ENCODE assay signal across 8 mouse cellular contexts in genomic region chr17:33718944-33719725, GRCm38 (mm10). TPM values are rescaled to one million over a fixed set of nuclear protein-coding genes. Genes with fewer than 3 reads are reported as not detected.
DNase-seq lines count a peak whose midpoint lies in the region; ATAC-seq and TF ChIP-seq lines count a peak whose summit lies in the region.

No protein-coding gene starts in this region.

- TF ChIP-seq EP300 in stomach, postnatal 0 days (optimal IDR thresholded peaks at IDR 0.05): no peak

- no peak for TF ChIP-seq CTCF in stomach, postnatal 0 days (IDR thresholded peaks at IDR 0.05; ENCODE audit: low read depth)

- TF ChIP-seq POLR2A in limb, embryonic 14.5 days (IDR thresholded peaks at IDR 0.05; ENCODE audit: borderline replicate concordance, extremely low read depth, insufficient read depth, insufficient read length): no peak

- H3K4me1 ChIP-seq in limb, embryonic 14.5 days (ENCODE audit: control insufficient read depth, insufficient read depth, low read length): peaks cover 5% of the 10 kb centered on the region; the same call in 1 of the 2 replicates
- H3K4me1 ChIP-seq in stomach, postnatal 0 days (replicated peaks; ENCODE audit: control insufficient read depth, insufficient read depth): no peaks in the 10 kb centered on the region

- DNase-seq in cerebellum, adult 11-12 months: peak; percentile 12
- no peak for DNase-seq in cerebellum, postnatal 14 days
- peak; percentile 3 for DNase-seq in retina, embryonic 14.5 days (ENCODE audit: low spot score)
- DNase-seq in retina, postnatal 1 day: no peak
- no peak for DNase-seq in limb, embryonic 14.5 days (ENCODE audit: low spot score)
- no peak for DNase-seq in stomach, postnatal 0 days (ENCODE audit: low spot score)
- DNase-seq in kidney, adult 9 months: no peak
- DNase-seq in thymus, postnatal 4 days: no peak

- no peak overlapping the region for H3K27ac ChIP-seq in limb, embryonic 14.5 days (replicated peaks; ENCODE audit: low read depth, low read length)
- H3K27ac ChIP-seq in stomach, postnatal 0 days (replicated peaks): no peak overlapping the region

- H3K4me3 ChIP-seq in limb, embryonic 14.5 days (replicated peaks; ENCODE audit: low read length): peak overlapping the region; percentile 86
- H3K4me3 ChIP-seq in stomach, postnatal 0 days (ENCODE audit: low read depth, low read length): peak overlapping the region; percentile 60; the same call in 1 of the 2 replicates

- H3K27me3 ChIP-seq in limb, embryonic 14.5 days (ENCODE audit: control insufficient read depth, insufficient read depth, low read length): no peaks in the 10 kb centered on the region
- no peaks in the 10 kb centered on the region for H3K27me3 ChIP-seq in stomach, postnatal 0 days (ENCODE audit: control insufficient read depth, insufficient read depth, low read length)

- H3K9me3 ChIP-seq in limb, embryonic 14.5 days (ENCODE audit: control insufficient read depth, low read length): no peaks in the 10 kb centered on the region
- no peaks in the 10 kb centered on the region for H3K9me3 ChIP-seq in stomach, postnatal 0 days (ENCODE audit: control insufficient read depth, low read length)

- H3K9ac ChIP-seq in limb, embryonic 14.5 days (ENCODE audit: low read depth, low read length, severe bottlenecking): no peak overlapping the region
- no peak overlapping the region for H3K9ac ChIP-seq in stomach, postnatal 0 days (ENCODE audit: low read length)

- H3K36me3 ChIP-seq in limb, embryonic 14.5 days (ENCODE audit: control insufficient read depth, insufficient read depth, low read length): no peaks in the 10 kb centered on the region
- no peaks in the 10 kb centered on the region for H3K36me3 ChIP-seq in stomach, postnatal 0 days (ENCODE audit: control insufficient read depth, insufficient read depth, low read length)

- H3K4me2 ChIP-seq in limb, embryonic 14.5 days (replicated peaks; ENCODE audit: low read depth, low read length, severe bottlenecking): peak overlapping the region; percentile 79
- 0 out of 2 replicates have a peak overlapping the region, but pooled peaks have one; percentile 8 for H3K4me2 ChIP-seq in stomach, postnatal 0 days (replicated peaks; ENCODE audit: low read depth)

- 49% methylated on average over 10 of the region's 10 CpGs for WGBS in limb, embryonic 14.5 days
- 40% methylated on average over 10 of the region's 10 CpGs for WGBS in stomach, postnatal 0 days

- ATAC-seq in limb, embryonic 14.5 days (ENCODE audit: low FRiP score, low read depth): no peak
- ATAC-seq in stomach, postnatal 0 days (ENCODE audit: low FRiP score, low TSS enrichment): no peak

RNA-seq across cellular contexts. Expression of gene March2, which starts 0.7 kb away (rescaled TPM):
- 42.7 and 56.3 TPM in 2 replicates for polyA plus RNA-seq in limb, embryonic 14.5 days (2012; rRNA removed)
- 56.2 and 58.1 TPM in 2 replicates for polyA plus RNA-seq in limb, embryonic 14.5 days (2014; fragmentation: Nextera tagmentation; extraction: Ambion mirVana)
- 51.1 and 54.6 TPM in 2 replicates for polyA plus RNA-seq in stomach, postnatal 0 days (2015; fragmentation: Nextera tagmentation; extraction: Ambion mirVana)

RNA-seq across cellular contexts. Expression of gene Hnrnpm, which starts 32.5 kb away (rescaled TPM):
- polyA plus RNA-seq in limb, embryonic 14.5 days (2012; rRNA removed): 260 and 317 TPM in 2 replicates
- polyA plus RNA-seq in limb, embryonic 14.5 days (2014; fragmentation: Nextera tagmentation; extraction: Ambion mirVana): 287 and 310 TPM in 2 replicates
- 115 and 122 TPM in 2 replicates for polyA plus RNA-seq in stomach, postnatal 0 days (2015; fragmentation: Nextera tagmentation; extraction: Ambion mirVana)

RNA-seq across cellular contexts. Expression of gene Rab11b, which starts 41.2 kb away (rescaled TPM):
- 312 and 394 TPM in 2 replicates for polyA plus RNA-seq in limb, embryonic 14.5 days (2012; rRNA removed)
- polyA plus RNA-seq in limb, embryonic 14.5 days (2014; fragmentation: Nextera tagmentation; extraction: Ambion mirVana): 192 and 221 TPM in 2 replicates
- 164 TPM in 2 replicates for polyA plus RNA-seq in stomach, postnatal 0 days (2015; fragmentation: Nextera tagmentation; extraction: Ambion mirVana)

Comparison
In these comparisons a context has a peak if more than half of its experiments do, and no peak if none do; other contexts are left out.
1. DNase-seq: peak in cerebellum, adult 11-12 months (single experiment) and retina, embryonic 14.5 days (single experiment); none in cerebellum, postnatal 14 days (0 of 2), retina, postnatal 1 day (single experiment), limb, embryonic 14.5 days (single experiment), stomach, postnatal 0 days (single experiment), kidney, adult 9 months (single experiment) and thymus, postnatal 4 days (single experiment).